Mouse (Mus musculus): ENCODE measurements around the gene Rap1b.
"Not testable (repeated sequence)": the region's sequence is repeated elsewhere in the genome, so short reads cannot be mapped to it uniquely, and the experiment has no call there.

Rap1b gene

DNA sequence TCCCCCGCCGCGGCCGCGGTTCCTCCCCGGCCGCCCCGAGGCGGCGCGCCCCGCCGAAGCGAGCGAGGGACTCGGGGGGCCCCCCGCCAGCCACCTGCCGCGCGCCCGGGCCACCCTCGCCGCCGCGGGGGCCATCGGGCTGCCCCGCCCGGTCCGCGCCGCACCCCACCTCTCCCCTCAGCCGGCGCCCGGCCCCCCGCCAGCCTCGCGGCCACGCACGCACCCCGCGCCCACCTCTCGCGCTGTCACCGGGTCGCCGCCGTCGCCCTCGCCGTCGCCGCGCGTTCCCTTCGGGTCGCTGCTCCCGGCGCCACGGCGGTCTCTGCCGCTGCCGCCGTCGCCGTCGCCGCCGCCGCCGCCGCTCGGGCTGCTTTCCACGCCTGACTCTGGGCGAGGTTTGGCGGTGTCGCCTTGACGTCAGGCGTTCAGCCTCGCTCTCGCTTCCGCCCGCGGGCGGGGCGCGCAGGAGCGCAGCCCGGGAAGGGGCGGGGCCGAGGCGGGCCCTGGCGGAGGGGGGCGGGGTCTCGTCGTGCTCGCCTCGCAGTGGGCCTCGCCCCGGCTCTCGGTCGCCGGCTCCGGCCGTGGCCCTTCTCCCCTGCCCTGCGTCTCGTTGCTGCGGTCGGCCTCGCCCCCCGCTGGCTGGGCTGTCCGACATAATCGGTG, at the start of gene Rap1b:
Gene Rap1b (minus strand): TSS at position 439 of the 663 bp plus-strand sequence.
- peak; percentile 97 for DNase-seq (ENCODE audit: low read depth, low spot score)
- no peaks in the 10 kb centered on the region for H3K36me3 ChIP-seq (ENCODE audit: control insufficient read depth, insufficient read depth, low read length, poor library complexity, severe bottlenecking)
- no peaks in the 10 kb centered on the region for H3K27me3 ChIP-seq (ENCODE audit: control insufficient read depth, insufficient read depth, low read length, poor library complexity, severe bottlenecking)

DNA sequence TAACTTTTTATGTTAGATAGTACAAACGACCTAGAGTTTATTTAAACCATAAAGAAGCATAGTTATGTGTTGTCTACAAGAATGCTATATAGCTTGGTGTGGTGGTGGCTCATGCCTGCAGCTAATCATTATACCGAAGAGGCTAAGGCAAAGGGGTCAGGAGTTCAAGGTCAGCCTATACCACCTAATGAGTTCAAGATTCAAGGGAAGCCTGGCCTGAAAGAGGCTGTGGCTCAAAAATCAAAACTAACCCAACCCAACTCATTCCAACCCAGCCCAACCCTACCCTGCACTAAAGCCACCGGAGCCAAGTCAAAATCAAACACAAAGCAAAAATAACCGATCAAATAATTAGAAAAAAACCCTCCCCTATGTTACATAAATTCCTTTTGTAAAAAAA, 49.4 kb upstream of the Rap1b start:
- DNase-seq (ENCODE audit: low read depth, low spot score), result no peak
- H3K27me3 ChIP-seq (ENCODE audit: control insufficient read depth, insufficient read depth, low read length, poor library complexity, severe bottlenecking), result no peaks in the 10 kb centered on the region
- no peaks in the 10 kb centered on the region for H3K36me3 ChIP-seq (ENCODE audit: control insufficient read depth, insufficient read depth, low read length, poor library complexity, severe bottlenecking)

DNA sequence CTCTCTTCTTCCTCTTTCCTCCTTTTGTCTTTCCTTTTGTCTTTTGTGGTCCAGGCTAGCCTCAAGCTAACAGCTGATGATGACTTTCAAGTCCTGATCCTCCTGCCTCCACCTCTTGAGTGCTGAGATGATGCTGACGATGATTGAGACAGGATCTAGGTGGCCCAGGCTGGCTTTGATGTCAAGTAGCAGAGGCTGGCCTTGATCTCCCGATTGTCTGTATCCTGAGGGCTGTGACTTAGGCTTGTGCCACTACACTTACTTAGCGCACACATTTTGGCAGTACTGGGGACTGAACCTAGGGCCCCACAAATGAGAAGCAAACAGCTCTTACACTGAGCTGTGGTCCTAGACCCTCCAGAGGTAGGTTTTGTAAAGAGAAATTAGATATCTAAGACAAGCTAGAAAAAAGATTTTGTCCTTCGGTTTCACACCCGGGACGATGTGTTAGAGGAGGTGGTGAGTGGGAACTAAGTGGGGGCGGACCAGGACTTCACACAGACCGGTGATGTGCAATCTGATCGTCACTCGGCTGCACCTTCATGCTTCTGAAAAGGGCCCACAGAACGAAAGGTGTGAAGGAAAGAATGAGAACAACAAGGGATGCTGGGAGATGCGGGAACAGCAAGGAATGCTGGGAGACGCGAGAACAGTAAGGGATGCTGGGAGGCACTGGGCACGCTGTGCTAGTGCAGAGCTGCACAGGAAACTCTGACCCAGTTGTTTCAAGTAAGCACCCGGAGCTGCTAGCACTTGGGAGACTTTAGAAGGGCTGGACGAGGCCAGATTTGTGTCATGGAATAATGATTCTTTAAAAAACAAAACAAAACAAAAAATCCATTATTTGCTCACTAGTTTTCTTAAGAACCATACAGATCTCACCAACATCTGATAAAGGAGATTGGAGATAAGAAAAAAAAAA, 48.5 kb upstream of the Rap1b start:
- DNase-seq (ENCODE audit: low read depth, low spot score), result no peak
- no peaks in the 10 kb centered on the region for H3K36me3 ChIP-seq (ENCODE audit: control insufficient read depth, insufficient read depth, low read length, poor library complexity, severe bottlenecking)
- H3K27me3 ChIP-seq (ENCODE audit: control insufficient read depth, insufficient read depth, low read length, poor library complexity, severe bottlenecking), result no peaks in the 10 kb centered on the region

GRCm38 (mm10) chr10:117893128-117893527, 47.3 kb upstream of the Rap1b start:
- peak; percentile 80 for DNase-seq (ENCODE audit: low read depth, low spot score)
- H3K27me3 ChIP-seq (ENCODE audit: control insufficient read depth, insufficient read depth, low read length, poor library complexity, severe bottlenecking); H3K36me3 ChIP-seq (ENCODE audit: control insufficient read depth, insufficient read depth, low read length, poor library complexity, severe bottlenecking): not testable (repeated sequence)

- no peaks in the 10 kb centered on the region for H3K36me3 ChIP-seq (ENCODE audit: control insufficient read depth, insufficient read depth, low read length, poor library complexity, severe bottlenecking)
- no peak for DNase-seq (ENCODE audit: low read depth, low spot score)
- no peaks in the 10 kb centered on the region for H3K27me3 ChIP-seq (ENCODE audit: control insufficient read depth, insufficient read depth, low read length, poor library complexity, severe bottlenecking)
Observed at GRCm38 (mm10) chr10:117891327-117891726, 45.5 kb upstream of the Rap1b start.

GRCm38 (mm10) chr10:117888822-117889221, 43.0 kb upstream of the Rap1b start:
- Histone ChIP-seq H3K36me3 (ENCODE audit: control insufficient read depth, insufficient read depth, low read length, poor library complexity, severe bottlenecking) (no peaks in the 10 kb centered on the region), H3K27me3 (ENCODE audit: control insufficient read depth, insufficient read depth, low read length, poor library complexity, severe bottlenecking) (no peaks in the 10 kb centered on the region)
- DNase-seq (ENCODE audit: low read depth, low spot score), result no peak

- no peaks in the 10 kb centered on the region for H3K36me3 ChIP-seq (ENCODE audit: control insufficient read depth, insufficient read depth, low read length, poor library complexity, severe bottlenecking)
- H3K27me3 ChIP-seq (ENCODE audit: control insufficient read depth, insufficient read depth, low read length, poor library complexity, severe bottlenecking), result no peaks in the 10 kb centered on the region
- no peak for DNase-seq (ENCODE audit: low read depth, low spot score)
Observed at GRCm38 (mm10) chr10:117885358-117885757, 39.5 kb upstream of the Rap1b start.

GRCm38 (mm10) chr10:117884760-117885159, 38.9 kb upstream of the Rap1b start:
- DNase-seq (ENCODE audit: low read depth, low spot score), result no peak
- H3K36me3 ChIP-seq (ENCODE audit: control insufficient read depth, insufficient read depth, low read length, poor library complexity, severe bottlenecking), result no peaks in the 10 kb centered on the region
- H3K27me3 ChIP-seq (ENCODE audit: control insufficient read depth, insufficient read depth, low read length, poor library complexity, severe bottlenecking), result no peaks in the 10 kb centered on the region

- DNase-seq (ENCODE audit: low read depth, low spot score), result no peak
- no peaks in the 10 kb centered on the region for H3K36me3 ChIP-seq (ENCODE audit: control insufficient read depth, insufficient read depth, low read length, poor library complexity, severe bottlenecking)
Observed at GRCm38 (mm10) chr10:117883438-117883837, 37.6 kb upstream of the Rap1b start.

DNA sequence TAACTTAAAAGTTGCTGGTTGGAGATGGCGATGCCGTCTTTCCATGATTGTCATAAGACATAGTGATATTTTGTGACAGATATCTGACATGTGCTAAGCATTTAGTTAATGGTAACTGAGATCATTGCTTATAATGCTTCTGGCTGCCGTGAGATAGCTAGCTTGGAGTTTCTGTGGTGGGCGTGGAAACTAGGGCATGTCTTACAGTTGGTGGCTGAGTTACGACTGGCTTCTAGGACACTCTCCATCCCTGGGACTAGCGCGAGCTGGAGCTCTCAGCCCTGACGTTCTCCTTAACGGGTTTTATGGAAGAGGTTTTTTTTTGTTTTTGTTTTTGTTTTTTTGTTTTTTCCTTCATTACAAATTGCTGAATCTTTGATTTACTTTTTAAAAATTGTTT, 32.8 kb upstream of the Rap1b start:
- no peak for DNase-seq (ENCODE audit: low read depth, low spot score)
- Histone ChIP-seq H3K27me3 (ENCODE audit: control insufficient read depth, insufficient read depth, low read length, poor library complexity, severe bottlenecking) (no peaks in the 10 kb centered on the region), H3K36me3 (ENCODE audit: control insufficient read depth, insufficient read depth, low read length, poor library complexity, severe bottlenecking) (no peaks in the 10 kb centered on the region)

More at GRCm38 (mm10) chr10:117883438-117883837, 37.6 kb upstream of the Rap1b start:
- no peaks in the 10 kb centered on the region for H3K27me3 ChIP-seq (ENCODE audit: control insufficient read depth, insufficient read depth, low read length, poor library complexity, severe bottlenecking)

GRCm38 (mm10) chr10:117876801-117877200, 31.0 kb upstream of the Rap1b start:
- H3K36me3 ChIP-seq (ENCODE audit: control insufficient read depth, insufficient read depth, low read length, poor library complexity, severe bottlenecking), result no peaks in the 10 kb centered on the region
- no peak for DNase-seq (ENCODE audit: low read depth, low spot score)
- no peaks in the 10 kb centered on the region for H3K27me3 ChIP-seq (ENCODE audit: control insufficient read depth, insufficient read depth, low read length, poor library complexity, severe bottlenecking)

GRCm38 (mm10) chr10:117876400-117876799, 30.6 kb upstream of the Rap1b start:
- H3K27me3 ChIP-seq (ENCODE audit: control insufficient read depth, insufficient read depth, low read length, poor library complexity, severe bottlenecking), result no peaks in the 10 kb centered on the region
- no peak for DNase-seq (ENCODE audit: low read depth, low spot score)
- no peaks in the 10 kb centered on the region for H3K36me3 ChIP-seq (ENCODE audit: control insufficient read depth, insufficient read depth, low read length, poor library complexity, severe bottlenecking)

- DNase-seq (ENCODE audit: low read depth, low spot score), result no peak
- Histone ChIP-seq H3K36me3 (ENCODE audit: control insufficient read depth, insufficient read depth, low read length, poor library complexity, severe bottlenecking) (no peaks in the 10 kb centered on the region), H3K27me3 (ENCODE audit: control insufficient read depth, insufficient read depth, low read length, poor library complexity, severe bottlenecking) (no peaks in the 10 kb centered on the region)
Observed at GRCm38 (mm10) chr10:117874936-117875335, 29.1 kb upstream of the Rap1b start.

- Histone ChIP-seq H3K27me3 (ENCODE audit: control insufficient read depth, insufficient read depth, low read length, poor library complexity, severe bottlenecking) (no peaks in the 10 kb centered on the region), H3K36me3 (ENCODE audit: control insufficient read depth, insufficient read depth, low read length, poor library complexity, severe bottlenecking) (no peaks in the 10 kb centered on the region)
- DNase-seq (ENCODE audit: low read depth, low spot score), result no peak
Observed at GRCm38 (mm10) chr10:117873952-117874351, 28.1 kb upstream of the Rap1b start.

GRCm38 (mm10) chr10:117872468-117872867, 26.6 kb upstream of the Rap1b start:
- Histone ChIP-seq H3K36me3 (ENCODE audit: control insufficient read depth, insufficient read depth, low read length, poor library complexity, severe bottlenecking) (no peaks in the 10 kb centered on the region), H3K27me3 (ENCODE audit: control insufficient read depth, insufficient read depth, low read length, poor library complexity, severe bottlenecking) (no peaks in the 10 kb centered on the region)
- no peak for DNase-seq (ENCODE audit: low read depth, low spot score)

Data from splenic B cell, adult 2 months (primary cell).